Mouse (Mus musculus): Measurements from ENCODE around the gene Limch1. TPM values are rescaled to one million over a fixed set of nuclear protein-coding genes. Genes with fewer than 3 reads are reported as not detected.

Limch1 gene
- total and polyA plus RNA-seq, 3 experiments = 0.33 TPM; not detected in 2

DNA sequence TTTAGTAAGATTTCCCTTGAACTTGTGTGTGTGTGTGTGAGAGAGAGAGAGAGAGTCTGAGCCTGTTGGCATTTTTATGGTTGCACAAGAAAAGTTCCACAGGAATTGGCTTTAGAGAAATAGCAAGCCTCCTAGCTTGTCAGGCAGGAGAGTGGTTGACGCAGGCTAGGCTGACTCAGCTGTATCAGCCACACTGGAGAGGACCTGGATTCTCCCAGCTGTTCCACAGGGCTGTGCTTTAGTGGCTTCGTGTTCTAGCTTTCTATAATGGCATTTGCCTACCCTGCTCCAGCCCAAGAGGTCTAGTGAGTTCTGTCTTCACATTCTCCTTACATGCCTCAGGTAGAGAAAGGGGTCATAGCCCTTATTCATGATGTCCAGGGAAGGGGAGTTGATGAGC lies 13.7 kb downstream of the Limch1 start:
- H3K4me3 ChIP-seq (ENCODE audit: low read depth, low read length) = no peak overlapping the region
- ATAC-seq (ENCODE audit: extremely low read depth, insufficient number of reproducible peaks, low FRiP score, poor library complexity, severe bottlenecking) (no peak), DNase-seq (ENCODE audit: low spot score) (no peak)
- peaks cover 62% of the 10 kb centered on the region for H3K9me3 ChIP-seq (replicated peaks)
- H3K27me3 ChIP-seq (ENCODE audit: insufficient read depth, low read length) = no peaks in the 10 kb centered on the region
- H3K4me1 ChIP-seq (ENCODE audit: insufficient read depth, low read depth, low read length) = no peaks in the 10 kb centered on the region
- H3K36me3 ChIP-seq (replicated peaks) = no peaks in the 10 kb centered on the region
- TF ChIP-seq POLR2AphosphoS5 (IDR thresholded peaks at IDR 0.05; ENCODE audit: insufficient replicate concordance, low read depth, low read length) (no peak), CTCF (IDR thresholded peaks at IDR 0.05; ENCODE audit: low read depth, low read length) (no peak), TAL1 (conservative IDR thresholded peaks at IDR 0.05; ENCODE audit: low read depth, low read length) (no peak), GATA2 (IDR thresholded peaks at IDR 0.05; ENCODE audit: borderline replicate concordance, low read depth, low read length) (no peak), GATA1 (IDR thresholded peaks at IDR 0.05; ENCODE audit: borderline replicate concordance, low read length) (no peak)

DNA sequence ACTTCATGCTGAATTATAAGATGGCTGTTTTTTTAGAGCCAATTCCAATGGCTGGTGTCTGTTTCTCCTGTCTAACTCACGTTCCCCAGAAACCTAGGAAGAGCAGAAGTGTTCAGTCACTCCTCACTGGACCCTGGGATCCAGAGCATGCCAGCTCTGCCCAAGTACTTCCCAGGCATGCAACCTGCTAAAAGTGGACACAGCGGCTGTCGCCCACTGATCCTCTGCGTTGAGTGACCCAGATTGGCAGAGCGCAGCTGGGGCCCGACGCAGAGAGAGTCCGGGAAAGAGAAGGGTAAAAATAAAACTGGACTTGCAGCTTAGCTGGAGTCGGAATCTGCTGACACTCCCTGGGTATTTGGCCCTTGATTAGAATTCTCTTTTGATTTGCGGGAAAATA lies 15.1 kb downstream of the Limch1 start:
- Histone ChIP-seq H3K36me3 (replicated peaks) (no peaks in the 10 kb centered on the region), H3K9me3 (replicated peaks) (peaks cover 56% of the 10 kb centered on the region), H3K4me1 (ENCODE audit: insufficient read depth, low read depth, low read length) (no peaks in the 10 kb centered on the region), H3K4me3 (ENCODE audit: low read depth, low read length) (no peak overlapping the region), H3K27me3 (ENCODE audit: insufficient read depth, low read length) (no peaks in the 10 kb centered on the region)
- DNase-seq (ENCODE audit: low spot score) (no peak), ATAC-seq (ENCODE audit: extremely low read depth, insufficient number of reproducible peaks, low FRiP score, poor library complexity, severe bottlenecking) (no peak)
- TF ChIP-seq TAL1 (conservative IDR thresholded peaks at IDR 0.05; ENCODE audit: low read depth, low read length) = no peak
- no peak for TF ChIP-seq CTCF (IDR thresholded peaks at IDR 0.05; ENCODE audit: low read depth, low read length)
- TF ChIP-seq GATA2 (IDR thresholded peaks at IDR 0.05; ENCODE audit: borderline replicate concordance, low read depth, low read length) = no peak
- TF ChIP-seq GATA1 (IDR thresholded peaks at IDR 0.05; ENCODE audit: borderline replicate concordance, low read length) = no peak
- TF ChIP-seq POLR2AphosphoS5 (IDR thresholded peaks at IDR 0.05; ENCODE audit: insufficient replicate concordance, low read depth, low read length) = no peak

DNA sequence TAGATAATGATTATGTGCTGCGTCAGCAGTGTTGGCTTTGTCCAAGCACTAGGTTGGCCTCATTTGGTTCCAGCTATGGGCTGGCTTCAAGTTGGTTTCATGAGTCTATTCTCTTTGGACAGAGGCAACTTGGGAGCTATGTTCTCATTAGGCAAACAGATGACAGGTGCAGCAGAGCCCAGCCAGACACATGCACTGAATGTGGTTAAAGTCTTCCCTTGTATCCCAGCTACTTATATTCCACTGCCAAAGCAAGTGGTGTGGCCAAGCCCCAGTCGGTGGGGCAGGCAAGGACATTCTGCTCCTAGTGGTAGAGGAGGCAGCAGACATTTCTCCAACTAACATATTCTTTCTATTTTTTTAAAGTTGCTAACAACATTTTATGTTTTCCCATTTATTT lies 16.4 kb downstream of the Limch1 start:
- TF ChIP-seq CTCF (IDR thresholded peaks at IDR 0.05; ENCODE audit: low read depth, low read length) (no peak), GATA1 (IDR thresholded peaks at IDR 0.05; ENCODE audit: borderline replicate concordance, low read length) (no peak), TAL1 (conservative IDR thresholded peaks at IDR 0.05; ENCODE audit: low read depth, low read length) (no peak), GATA2 (IDR thresholded peaks at IDR 0.05; ENCODE audit: borderline replicate concordance, low read depth, low read length) (no peak)
- H3K27me3 ChIP-seq (ENCODE audit: insufficient read depth, low read length) = no peaks in the 10 kb centered on the region
- DNase-seq (ENCODE audit: low spot score) (no peak), ATAC-seq (ENCODE audit: extremely low read depth, insufficient number of reproducible peaks, low FRiP score, poor library complexity, severe bottlenecking) (no peak)
- H3K36me3 ChIP-seq (replicated peaks) = no peaks in the 10 kb centered on the region
- H3K9me3 ChIP-seq (replicated peaks) = peaks cover 46% of the 10 kb centered on the region
- H3K4me1 ChIP-seq (ENCODE audit: insufficient read depth, low read depth, low read length) = no peaks in the 10 kb centered on the region
- no peak overlapping the region for H3K4me3 ChIP-seq (ENCODE audit: low read depth, low read length)

DNA sequence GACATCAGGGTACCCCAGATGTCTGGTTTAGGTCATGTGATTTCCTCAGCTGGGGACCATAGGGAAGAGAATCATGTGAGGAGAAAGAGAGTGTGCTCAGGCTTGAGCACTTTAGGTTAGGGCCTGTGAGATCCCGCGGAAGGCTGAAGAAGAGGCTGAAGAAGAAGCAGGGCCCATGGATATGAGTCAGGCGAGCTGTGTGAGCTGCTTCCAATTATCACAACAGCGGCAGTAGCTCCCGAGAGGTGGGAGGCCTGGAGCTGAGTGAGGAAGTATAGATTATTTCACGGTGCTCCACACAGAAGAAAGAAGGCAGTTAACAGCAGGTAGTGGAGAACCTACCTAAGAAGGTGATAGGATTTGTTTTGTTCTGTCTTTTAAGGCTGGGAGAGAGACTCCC lies 18.5 kb downstream of the Limch1 start:
- no peaks in the 10 kb centered on the region for H3K36me3 ChIP-seq (replicated peaks)
- H3K9me3 ChIP-seq (replicated peaks) = peaks cover 43% of the 10 kb centered on the region
- no peak for TF ChIP-seq CTCF (IDR thresholded peaks at IDR 0.05; ENCODE audit: low read depth, low read length)
- TF ChIP-seq POLR2AphosphoS5 (IDR thresholded peaks at IDR 0.05; ENCODE audit: insufficient replicate concordance, low read depth, low read length) = no peak
- TF ChIP-seq GATA1 (IDR thresholded peaks at IDR 0.05; ENCODE audit: borderline replicate concordance, low read length) = no peak
- no peak for TF ChIP-seq GATA2 (IDR thresholded peaks at IDR 0.05; ENCODE audit: borderline replicate concordance, low read depth, low read length)
- no peak for TF ChIP-seq TAL1 (conservative IDR thresholded peaks at IDR 0.05; ENCODE audit: low read depth, low read length)
- H3K27me3 ChIP-seq (ENCODE audit: insufficient read depth, low read length) = no peaks in the 10 kb centered on the region
- no peaks in the 10 kb centered on the region for H3K4me1 ChIP-seq (ENCODE audit: insufficient read depth, low read depth, low read length)
- H3K4me3 ChIP-seq (ENCODE audit: low read depth, low read length) = no peak overlapping the region
- DNase-seq (ENCODE audit: low spot score) = no peak
- ATAC-seq (ENCODE audit: extremely low read depth, insufficient number of reproducible peaks, low FRiP score, poor library complexity, severe bottlenecking) = no peak

- Histone ChIP-seq H3K4me1 (ENCODE audit: insufficient read depth, low read depth, low read length) (no peaks in the 10 kb centered on the region), H3K36me3 (replicated peaks) (no peaks in the 10 kb centered on the region), H3K27me3 (ENCODE audit: insufficient read depth, low read length) (no peaks in the 10 kb centered on the region), H3K4me3 (ENCODE audit: low read depth, low read length) (no peak overlapping the region), H3K9me3 (replicated peaks) (peaks cover 47% of the 10 kb centered on the region)
- ATAC-seq (ENCODE audit: extremely low read depth, insufficient number of reproducible peaks, low FRiP score, poor library complexity, severe bottlenecking) (no peak), DNase-seq (ENCODE audit: low spot score) (no peak)
- TF ChIP-seq TAL1 (conservative IDR thresholded peaks at IDR 0.05; ENCODE audit: low read depth, low read length) = no peak
- no peak for TF ChIP-seq CTCF (IDR thresholded peaks at IDR 0.05; ENCODE audit: low read depth, low read length)
- TF ChIP-seq GATA1 (IDR thresholded peaks at IDR 0.05; ENCODE audit: borderline replicate concordance, low read length) = no peak
- TF ChIP-seq GATA2 (IDR thresholded peaks at IDR 0.05; ENCODE audit: borderline replicate concordance, low read depth, low read length) = no peak
- no peak for TF ChIP-seq POLR2AphosphoS5 (IDR thresholded peaks at IDR 0.05; ENCODE audit: insufficient replicate concordance, low read depth, low read length)
Observed at GRCm38 (mm10) chr5:66765911-66766310, 20.3 kb downstream of the Limch1 start.

DNA sequence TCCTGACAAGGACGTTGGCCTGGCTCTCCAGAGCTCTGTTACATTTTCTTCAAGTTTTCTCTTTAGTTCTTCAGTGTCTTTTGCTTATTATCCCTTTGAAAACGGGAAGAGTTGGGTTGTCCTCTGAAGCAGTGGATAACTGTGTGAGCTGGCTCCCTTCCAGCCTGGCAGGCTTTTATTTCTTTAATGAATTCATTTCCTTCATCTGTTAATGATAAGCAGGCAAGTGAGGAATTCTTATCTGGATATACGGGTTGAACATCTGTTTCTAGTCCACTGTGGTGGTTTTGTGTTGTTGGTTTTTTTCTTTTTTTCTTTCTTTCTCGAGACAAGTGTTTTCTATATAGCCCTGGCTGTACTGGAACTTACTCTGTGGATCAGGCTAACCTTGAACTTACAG lies 22.4 kb downstream of the Limch1 start:
- DNase-seq (ENCODE audit: low spot score) = no peak
- peaks cover 51% of the 10 kb centered on the region for H3K9me3 ChIP-seq (replicated peaks)
- no peaks in the 10 kb centered on the region for H3K27me3 ChIP-seq (ENCODE audit: insufficient read depth, low read length)
- no peaks in the 10 kb centered on the region for H3K4me1 ChIP-seq (ENCODE audit: insufficient read depth, low read depth, low read length)
- no peaks in the 10 kb centered on the region for H3K36me3 ChIP-seq (replicated peaks)
- H3K4me3 ChIP-seq (ENCODE audit: low read depth, low read length) = no peak overlapping the region
- no peak for TF ChIP-seq POLR2AphosphoS5 (IDR thresholded peaks at IDR 0.05; ENCODE audit: insufficient replicate concordance, low read depth, low read length)
- TF ChIP-seq TAL1 (conservative IDR thresholded peaks at IDR 0.05; ENCODE audit: low read depth, low read length) = no peak
- TF ChIP-seq GATA1 (IDR thresholded peaks at IDR 0.05; ENCODE audit: borderline replicate concordance, low read length) = no peak
- no peak for TF ChIP-seq GATA2 (IDR thresholded peaks at IDR 0.05; ENCODE audit: borderline replicate concordance, low read depth, low read length)
- no peak for TF ChIP-seq CTCF (IDR thresholded peaks at IDR 0.05; ENCODE audit: low read depth, low read length)
- ATAC-seq (ENCODE audit: extremely low read depth, insufficient number of reproducible peaks, low FRiP score, poor library complexity, severe bottlenecking) = no peak
